Mouse (Mus musculus): ENCODE data around the gene Habp2.

DNA sequence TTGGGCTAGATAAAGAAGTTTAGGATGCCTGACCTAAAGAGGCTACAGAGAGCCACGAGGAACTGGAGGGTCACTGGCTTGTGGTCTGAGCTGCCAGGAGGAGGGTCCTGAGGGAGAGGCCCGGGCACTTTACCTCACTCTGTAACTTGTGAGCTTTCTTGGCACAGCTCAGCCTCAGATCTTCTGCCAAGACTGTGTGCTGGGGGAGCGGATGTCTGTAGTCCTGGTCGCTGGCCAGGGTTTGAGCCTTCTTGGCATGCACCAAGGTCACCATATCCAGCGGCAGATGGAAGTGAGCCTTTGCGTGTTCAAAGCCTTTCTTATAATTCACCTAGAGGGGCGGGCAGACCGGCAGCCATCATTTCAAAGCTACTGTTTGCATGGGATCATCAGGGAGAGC is 55.1 kb downstream of the Habp2 start:
- TF ChIP-seq CTCF (IDR thresholded peaks at IDR 0.05; ENCODE audit: low read depth, low read length) (no peak), POLR2A (IDR thresholded peaks at IDR 0.05; ENCODE audit: borderline replicate concordance, low read depth, low read length) (no peak)

Measured in bone marrow macrophage, adult 2 months (primary cell).